Mouse (Mus musculus): ENCODE data around the gene Pi16.

The Pi16 gene

DNA sequence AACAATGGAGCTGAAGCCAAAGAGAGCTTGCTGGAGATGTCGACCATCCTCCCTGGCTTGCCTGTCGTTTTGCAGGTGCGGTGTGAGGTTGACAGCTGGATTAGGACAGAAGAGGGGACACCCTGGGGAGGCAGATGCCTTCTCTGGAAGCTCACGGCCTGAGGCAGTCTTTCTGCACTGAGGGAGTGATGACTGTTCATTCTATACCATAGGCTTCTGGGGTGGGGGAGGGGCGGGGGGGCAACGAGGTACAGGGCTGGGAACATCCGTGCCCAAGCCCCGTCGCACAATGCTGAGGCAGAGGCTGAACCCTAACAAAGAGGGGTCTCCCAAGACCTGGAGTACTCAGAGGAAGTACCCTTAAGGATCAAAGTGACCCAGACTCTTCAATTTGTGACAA, 39.4 kb downstream of the Pi16 start:
- DNase-seq (ENCODE audit: low spot score) = no peak

DNA sequence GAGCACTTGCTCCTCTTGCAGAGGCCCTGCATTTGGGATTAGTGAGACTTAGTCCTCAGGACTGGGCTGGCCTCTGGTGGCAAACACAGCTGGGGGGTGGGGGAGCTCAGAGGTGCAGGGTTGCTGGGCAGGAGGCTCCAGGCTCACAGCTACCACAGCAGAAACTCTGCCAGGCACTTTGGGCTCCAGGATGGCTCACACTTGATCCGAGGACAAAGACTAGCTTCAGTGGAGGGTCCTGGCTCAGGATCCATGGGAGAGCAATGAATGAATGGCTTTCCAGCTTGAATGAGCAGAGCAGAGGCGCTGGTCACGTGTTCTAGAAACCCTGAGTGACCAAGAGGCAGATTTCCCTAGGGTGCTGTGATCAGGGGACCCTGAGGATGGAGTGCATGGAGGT, 41.4 kb downstream of the Pi16 start:
- DNase-seq (ENCODE audit: low spot score) = no peak

DNA sequence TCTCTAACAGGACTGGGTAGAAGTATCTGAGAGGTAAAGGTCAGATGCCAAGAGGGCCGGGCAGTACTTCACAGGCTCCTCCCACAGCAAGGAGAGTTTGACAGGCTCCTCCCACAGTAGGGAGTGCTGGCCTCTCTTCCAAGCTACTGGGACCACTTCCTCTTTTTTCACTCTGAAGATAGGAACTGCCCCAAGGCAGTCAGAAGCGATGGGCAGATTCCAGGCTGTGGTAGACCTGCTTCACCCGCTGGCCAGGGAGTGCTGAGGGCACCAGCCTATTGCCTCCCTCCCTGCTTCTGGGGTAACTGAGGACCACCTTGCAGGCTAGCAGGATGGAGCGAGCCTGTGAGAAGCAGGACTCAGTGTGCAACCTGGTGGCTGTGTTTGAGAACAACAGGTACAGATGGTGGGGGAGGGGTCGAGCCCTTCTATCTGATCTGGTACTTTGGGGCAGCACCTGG, 43.3 kb downstream of the Pi16 start, which contains the start of gene Fgd2:
TSS of gene Fgd2 (plus strand) at position 154 of the 461 bp plus-strand sequence.
- no peak for DNase-seq (ENCODE audit: low spot score)

DNA sequence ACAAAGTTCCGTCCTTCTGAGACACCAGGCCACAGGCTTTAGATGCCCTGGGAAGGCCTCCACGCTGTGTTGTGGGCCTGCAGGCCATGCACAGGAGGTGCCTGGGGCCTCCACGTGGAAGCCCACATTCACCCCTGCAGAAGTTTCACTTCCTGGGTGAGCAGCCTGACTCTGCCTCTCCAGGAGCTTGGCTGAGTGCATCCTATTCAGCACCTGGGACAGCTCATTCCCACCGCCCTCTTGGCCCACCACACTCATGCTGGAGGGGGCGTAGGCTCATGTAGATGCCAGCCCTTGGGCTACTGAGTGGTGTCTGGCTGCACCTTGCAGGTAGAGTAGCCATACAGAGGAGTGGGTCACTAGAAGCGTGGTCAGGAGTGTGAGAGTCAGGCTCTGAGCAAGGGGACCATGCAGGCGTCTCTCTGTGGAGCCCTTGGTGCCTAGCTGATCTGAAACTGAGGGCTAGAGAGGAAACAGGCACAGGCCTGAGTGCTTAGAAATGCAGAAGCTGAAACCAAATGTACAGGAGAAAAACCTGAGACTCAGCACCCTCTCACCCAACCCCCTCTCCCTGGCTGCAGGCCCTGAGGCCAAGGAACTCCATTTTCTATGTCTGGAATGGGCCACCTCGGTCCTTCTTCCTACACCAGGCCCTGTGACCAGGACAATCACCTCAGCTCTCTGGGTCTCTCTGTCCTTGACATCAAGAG, 44.7 kb downstream of the Pi16 start:
- DNase-seq (ENCODE audit: low spot score) = no peak

DNA sequence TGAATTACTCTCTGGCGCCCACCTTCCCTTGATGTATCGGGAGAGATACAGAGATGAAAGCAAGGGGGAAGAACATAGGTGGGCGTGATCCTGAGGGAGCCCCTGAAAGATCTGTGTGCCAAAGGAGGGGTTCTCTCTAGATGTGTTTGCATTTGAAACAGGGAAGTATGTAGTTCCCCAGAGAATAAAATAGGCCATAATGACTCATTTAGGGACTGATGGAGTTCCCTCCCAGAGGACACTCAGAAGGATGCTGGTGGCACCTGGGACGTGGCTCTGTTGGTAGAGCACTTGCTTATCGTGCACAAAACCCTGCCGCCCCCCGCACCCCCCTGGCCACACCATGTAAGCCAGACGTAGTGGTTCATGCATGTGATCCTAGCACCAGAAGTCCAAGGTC, 45.6 kb downstream of the Pi16 start:
- no peak for DNase-seq (ENCODE audit: low spot score)

DNA sequence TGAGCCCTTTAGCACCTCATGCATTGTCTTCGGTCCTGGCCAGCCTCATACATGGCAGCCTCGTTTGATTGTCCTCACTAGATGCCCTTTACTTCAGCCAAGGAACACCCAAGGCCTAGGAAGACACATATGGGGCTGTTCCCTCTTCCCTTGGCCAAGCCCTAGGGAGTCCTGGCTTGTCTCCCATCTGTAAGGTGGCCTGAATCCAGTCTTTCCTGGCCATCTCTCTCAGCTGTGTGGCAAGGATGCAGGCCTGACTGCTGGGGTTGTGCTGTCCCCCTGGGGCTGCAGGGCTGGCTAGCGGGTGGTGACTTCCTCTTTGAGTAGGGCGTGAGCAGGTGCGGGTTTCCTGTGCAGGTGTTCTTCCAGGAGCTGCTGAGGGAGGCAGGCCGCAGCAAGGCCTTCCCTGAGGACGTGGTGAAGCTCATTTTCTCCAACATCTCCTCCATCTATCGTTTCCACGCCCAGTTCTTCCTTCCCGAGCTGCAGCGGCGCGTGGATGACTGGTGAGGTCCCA, 47.7 kb downstream of the Pi16 start:
- no peak for DNase-seq (ENCODE audit: low spot score)

GRCm38 (mm10) chr17:29368726-29369125, 51.2 kb downstream of the Pi16 start:
- DNase-seq (ENCODE audit: low spot score) = no peak

GRCm38 (mm10) chr17:29370984-29371723, 53.7 kb downstream of the Pi16 start:
- peak; percentile 84 for DNase-seq (ENCODE audit: low spot score)

DNA sequence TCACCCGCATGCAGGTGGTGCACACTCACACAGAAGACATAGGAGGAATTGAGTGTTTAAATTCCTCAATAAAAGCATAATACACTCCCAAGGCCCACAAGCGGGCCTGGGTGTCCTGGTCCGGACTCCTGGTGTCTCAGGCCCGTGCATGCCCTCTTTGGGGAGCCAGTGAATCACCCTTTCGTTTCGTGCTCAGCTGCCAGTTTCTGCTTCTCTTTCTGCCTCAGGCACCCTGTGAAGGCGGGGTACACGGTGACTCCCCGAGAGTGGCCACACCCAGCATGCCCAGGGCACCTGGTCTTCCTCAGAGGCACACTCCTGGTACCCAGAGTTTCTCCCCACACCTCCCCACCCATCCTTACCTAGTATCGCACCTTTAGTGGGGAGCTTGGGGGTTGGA, 58.4 kb downstream of the Pi16 start:
- no peak for DNase-seq (ENCODE audit: low spot score)

GRCm38 (mm10) chr17:29378056-29378455, 60.6 kb downstream of the Pi16 start:
- DNase-seq (ENCODE audit: low spot score) = no peak

Data from urinary bladder, postnatal 10 days (tissue).